Mouse (Mus musculus) left cerebral cortex, postnatal 4 days (tissue): ENCODE measurements around the gene Pla2g5. TPM values are rescaled to one million over a fixed set of nuclear protein-coding genes. Genes with fewer than 3 reads are reported as not detected.
"Not testable (repeated sequence)": the region's sequence is repeated elsewhere in the genome, so short reads cannot be mapped to it uniquely, and the experiment has no call there.

ENCODE experiments used
- DNase-seq: peaks from one replicate; pipeline ENCODE4 v3.0.0-alpha.2; 2022
- intact Hi-C: fragments of 180-260 bp; cut with DNase I; formaldehyde crosslinking; loops from one replicate; pipeline ENCODE4 v1.15.1; 2025
- total RNA-seq, 2 experiments: library from RNA; stranded (reverse); gene quantifications; 2 replicates each; pipeline ENCODE4 v1.2.3; 2021

Pla2g5 gene
- 1 to 10 TPM; 2.4 TPM for total RNA-seq

DNA sequence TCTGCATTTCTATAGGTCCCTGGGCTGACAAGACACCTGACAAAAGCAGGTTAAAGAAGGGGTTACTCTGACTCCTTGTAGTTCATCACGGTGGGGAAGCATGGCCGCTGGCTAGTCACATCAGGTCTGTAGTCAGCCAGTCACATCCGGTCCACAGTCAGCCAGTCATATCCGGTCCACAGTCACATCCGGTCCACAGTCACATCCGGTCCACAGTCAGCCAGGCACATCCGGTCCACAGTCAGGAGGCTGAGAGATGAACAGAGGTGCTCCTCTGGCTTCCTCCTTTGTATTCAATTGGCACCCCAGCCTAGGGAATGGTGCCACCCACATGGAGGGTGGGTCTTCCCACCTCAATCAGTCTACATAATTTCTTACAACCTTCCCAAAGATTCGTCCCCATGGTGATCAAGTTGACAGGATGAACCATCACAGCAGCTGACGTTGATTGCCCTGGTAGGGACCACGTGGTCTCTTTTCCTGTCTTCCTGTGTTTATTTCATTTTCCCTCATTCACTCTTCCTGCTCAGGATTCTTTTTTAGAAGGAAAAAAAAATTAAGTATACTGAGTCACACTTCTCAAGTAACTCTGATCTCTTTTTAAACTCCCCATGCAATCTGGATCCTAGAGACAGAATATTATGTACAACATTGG lies at the start of gene Pla2g5:
Gene Pla2g5, minus strand, starts transcription at position 139 of the 655 bp plus-strand sequence.
- intact Hi-C loops, result no loop called here
- DNase-seq, result no peak

DNA sequence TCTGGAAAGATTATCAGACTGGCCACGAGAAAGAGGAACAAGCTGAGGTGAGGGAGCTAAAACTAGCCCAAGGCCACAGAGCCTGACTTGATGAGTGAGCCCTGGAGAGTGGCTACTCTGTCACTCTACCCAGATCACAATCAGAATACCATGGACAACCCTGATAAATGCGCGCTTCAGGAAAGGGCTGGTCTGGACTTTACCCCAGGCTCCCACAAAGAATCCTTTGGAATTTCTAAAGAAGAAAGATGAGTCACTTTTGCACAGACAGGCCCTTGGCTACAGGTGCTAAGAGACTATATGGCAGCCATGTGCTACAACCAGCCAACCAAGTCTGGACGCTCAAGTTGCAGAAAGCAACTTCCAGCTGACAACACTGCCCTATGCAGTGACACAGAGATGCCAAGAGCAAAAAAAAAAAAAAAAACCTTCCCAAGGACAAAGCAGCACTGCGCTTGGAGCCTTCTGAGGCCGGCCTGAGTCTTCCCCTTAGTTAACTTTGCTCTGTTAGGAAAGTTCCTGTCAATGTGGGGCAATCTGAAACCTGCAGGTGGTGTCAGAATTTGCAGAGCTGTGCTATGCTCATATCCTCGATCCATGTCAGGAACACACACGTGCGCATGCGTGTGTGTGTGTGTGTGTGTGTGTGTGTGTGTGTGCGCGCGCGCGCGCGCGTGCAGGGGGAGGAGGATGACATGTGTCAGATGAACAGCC lies 42.5 kb upstream of the Pla2g5 start:
- DNase-seq, result no peak
- intact Hi-C loops, result no loop called here

DNA sequence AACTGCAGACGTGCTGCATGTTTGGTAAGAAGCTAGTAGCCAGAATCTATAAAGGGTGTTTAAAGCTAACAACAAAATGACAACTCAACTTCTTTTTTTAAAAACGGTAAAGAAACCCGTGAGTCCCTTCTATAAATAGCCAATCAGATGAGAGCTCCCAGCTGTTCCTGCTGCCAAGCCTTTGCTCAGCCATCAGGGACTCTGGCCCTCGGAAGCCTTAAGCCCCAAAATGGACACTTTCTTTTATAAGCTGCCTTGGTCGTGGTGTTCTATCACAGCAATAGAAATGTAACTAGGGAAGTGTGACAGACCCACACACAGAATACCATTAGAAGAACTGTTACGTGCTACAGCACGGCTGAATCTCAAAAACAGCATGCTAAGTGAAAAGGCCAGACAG lies 36.1 kb upstream of the Pla2g5 start:
- no peak for DNase-seq
- intact Hi-C loops, result no loop called here

DNA sequence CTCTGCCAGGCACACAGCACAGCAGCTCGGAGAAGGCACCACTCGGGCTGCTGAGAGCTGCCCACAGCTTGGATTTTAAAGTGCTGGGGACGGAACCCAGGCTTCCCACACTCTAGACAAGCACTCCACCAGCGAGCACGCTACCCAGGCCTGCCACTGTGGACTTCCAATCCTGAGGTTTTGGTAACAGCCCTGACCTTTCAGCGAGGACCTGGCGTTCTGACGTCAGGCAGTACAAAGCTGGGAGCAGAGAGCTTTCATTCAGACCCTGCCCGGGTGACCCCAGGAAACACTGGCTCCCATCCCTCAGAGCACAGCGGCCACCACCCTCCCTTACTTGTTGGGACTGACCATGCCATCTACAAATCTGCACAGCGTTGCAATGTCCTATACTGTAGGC lies 30.5 kb upstream of the Pla2g5 start:
- DNase-seq, intact Hi-C loops: not testable (repeated sequence)

DNA sequence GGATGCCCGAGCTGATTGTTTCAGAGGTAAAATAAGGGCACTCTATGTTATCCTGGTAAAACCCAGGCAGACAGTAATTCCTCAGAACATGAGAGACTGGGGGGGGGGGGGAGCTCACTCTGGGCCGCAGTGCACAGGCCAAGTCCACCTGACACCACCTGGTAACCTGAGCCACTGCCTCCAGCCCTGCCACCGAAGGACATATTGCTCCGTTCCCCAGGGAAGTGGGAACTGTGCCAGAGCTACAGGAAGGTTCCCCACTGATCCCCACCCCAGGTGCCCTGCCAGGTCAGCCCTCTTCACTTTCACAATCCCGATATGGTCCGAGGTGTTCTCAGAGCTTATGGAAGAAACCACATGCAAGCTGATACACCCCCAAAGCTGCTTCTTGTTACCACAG lies 29.4 kb upstream of the Pla2g5 start:
- intact Hi-C loops, result no loop called here
- no peak for DNase-seq

DNA sequence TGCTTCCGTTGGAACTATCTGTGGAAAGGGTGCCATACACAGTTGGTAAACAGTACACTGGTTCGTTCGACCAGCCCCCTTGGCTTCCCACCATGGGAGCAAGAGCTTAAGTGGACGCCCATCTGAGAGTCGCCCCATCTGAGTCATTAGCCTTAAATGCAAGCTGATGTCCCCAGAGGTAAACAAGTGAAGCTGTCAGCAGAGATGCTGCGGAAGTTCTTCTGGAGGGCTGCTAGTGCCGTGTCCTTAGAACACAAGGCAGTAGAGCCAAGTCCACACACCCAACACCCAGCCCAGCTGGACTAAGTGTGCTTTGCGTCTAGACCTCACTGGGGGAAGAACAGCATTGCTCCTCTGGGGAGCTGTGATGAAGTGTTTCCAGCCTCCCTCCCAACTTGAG lies 26.4 kb upstream of the Pla2g5 start:
- intact Hi-C loops, result no loop called here
- no peak for DNase-seq

DNA sequence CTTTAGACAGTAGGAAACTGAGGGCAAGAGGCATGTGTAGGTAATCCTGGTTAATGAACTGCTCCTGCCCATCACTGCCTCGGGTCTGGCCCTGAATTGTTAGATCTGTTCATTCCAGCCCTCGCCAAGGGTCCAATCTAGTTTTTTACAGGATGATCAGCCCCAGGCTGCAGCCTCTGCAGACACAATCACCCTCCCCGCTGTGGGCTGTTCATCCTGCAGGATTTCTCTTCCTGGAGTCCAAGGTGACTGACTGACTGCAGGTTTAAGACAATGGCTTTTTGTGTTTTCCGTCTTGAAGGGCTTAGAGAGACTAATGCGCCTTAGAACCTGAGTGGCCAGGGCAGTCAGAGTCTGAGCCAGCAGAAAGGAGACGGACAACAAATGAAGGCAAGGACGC lies 25.9 kb upstream of the Pla2g5 start:
- DNase-seq, result no peak
- intact Hi-C loops, result no loop called here

DNA sequence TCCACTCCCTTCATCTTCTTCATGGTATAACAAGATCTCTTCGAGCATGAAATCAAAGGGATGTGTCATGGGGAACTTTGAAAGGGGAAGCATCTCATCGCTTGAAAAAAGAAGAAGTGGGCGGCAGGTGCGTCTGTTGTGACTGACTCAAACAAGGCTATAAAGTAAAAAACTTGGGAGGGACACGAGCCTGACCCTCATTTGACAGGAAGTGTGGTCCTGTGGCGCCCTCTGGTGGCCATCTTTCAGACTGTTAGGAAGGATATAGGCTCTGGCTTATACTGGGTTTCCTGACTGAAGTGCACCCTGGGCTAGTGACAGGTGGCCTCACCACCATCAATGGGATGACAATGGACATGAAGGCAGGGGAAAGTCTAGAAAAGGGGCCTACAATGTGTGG lies 21.0 kb upstream of the Pla2g5 start:
- DNase-seq, result peak; percentile 93
- intact Hi-C loops, result no loop called here

DNA sequence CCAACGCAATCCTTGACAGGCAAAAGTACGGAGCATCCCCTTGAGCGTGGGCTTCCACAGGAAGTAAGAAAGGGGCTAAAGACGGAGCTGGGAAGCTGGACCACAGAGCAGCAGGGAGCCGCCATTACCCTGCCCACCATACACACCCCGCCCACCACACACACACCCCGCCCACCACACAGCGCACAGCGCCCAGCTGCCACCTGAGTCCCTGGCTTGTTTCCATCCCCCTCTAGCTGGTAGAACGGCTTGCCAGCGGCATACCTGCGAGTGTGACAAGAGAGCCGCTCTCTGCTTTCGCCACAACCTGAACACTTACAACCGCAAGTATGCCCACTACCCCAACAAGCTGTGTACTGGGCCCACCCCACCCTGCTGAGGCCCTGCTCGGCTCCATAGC lies 18.9 kb upstream of the Pla2g5 start:
- intact Hi-C loops, result no loop called here
- peak; percentile 32 for DNase-seq

DNA sequence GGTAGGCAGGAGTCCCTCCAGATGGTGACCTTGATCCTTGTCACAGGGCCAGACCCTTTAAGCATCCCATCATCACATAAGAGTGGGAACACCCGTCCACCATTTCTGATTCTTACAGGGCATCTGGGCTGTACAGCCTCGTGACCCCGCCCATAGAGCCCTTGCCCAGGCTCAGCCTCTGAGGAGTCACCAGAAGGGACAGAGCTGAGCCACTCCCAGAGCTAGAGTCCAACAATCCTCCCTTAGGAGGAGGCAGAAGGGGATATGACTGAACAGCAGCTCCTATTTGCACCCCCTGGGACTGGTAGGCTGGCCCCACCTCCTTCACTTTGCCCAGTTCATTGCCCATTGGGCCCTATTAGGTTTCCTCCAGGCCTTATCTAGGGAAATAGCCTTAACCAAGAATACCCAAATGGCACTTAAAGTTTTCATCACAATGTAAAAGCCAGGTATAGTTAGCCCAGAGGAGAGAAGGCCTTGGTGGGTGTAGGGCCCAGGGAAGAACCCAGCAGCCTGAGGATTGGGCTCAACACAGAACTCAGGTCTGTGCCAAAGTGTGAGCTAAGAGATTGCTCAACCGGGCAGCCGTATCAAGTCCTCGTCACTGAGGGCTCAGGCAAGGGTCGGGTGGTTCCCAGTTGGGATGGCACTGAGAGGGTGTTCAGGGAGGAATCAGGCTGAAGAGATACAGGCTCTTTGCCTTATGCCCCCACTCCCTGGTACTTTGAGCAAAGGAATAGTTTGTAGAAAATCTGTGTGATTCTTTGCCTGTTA lies 17.7 kb upstream of the Pla2g5 start:
- intact Hi-C loops, result no loop called here
- DNase-seq, result no peak

DNA sequence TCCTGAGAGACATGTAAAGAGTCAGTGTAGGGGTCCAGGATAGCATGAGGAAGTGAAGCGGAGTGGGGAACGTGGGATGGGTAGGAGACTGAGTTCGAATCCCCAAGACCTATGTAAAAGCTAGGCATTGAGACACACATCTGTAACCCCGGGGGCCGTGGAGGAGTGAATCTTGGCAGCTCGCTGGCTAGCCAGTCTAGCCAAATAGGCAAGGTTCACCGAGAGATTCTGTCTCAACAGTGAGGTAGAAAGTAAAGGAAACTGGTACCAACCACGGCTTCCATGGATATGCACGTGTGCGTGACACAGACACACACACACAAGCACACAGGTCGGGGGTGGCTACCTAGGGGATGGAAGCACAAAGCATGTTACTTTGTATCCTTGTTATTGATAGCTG lies 16.5 kb upstream of the Pla2g5 start:
- intact Hi-C loops, result no loop called here
- no peak for DNase-seq

DNA sequence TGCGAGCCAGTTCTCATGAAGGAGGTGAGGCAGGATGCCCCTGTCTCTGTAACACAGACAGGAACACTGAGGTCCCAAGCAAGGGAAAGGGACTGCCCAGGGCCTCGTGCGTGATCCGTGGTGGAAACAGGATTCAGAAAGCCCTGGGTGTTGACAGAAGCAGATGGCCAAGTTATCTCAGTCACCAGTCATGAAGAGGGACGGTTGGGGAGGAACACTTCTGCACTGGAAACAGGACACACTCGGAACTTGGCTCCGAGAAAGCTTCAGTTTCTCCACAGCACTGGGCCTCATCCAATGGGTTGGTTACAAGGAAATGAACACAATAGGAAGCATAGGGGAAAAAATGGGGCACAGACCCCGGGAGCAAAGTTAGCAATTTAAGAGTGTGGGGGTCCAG lies 15.5 kb upstream of the Pla2g5 start:
- no peak for DNase-seq
- intact Hi-C loops, result no loop called here

DNA sequence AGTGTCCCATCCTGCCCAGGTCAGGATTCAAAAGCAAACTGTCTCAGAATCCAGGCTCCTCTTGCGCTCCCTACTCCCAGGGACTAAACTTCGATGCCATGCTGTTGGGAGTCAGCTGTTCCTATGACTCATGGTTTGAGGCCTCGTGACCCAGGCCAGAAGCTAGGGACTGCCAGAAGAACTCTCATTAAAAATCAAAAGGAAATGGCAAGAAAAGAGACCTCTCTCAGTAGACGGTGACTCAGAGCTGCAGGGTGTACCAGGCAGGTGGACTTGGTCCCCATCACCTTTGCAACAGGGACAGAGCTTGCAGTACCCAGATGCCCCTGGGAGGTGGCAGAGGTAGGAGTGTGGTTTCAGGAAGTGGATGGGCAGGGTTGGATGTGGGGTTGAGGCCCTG lies 14.4 kb upstream of the Pla2g5 start, which contains the start of gene Pla2g2e:
Gene Pla2g2e, plus strand, starts transcription at position 212 of the 400 bp plus-strand sequence.
- intact Hi-C loops, result no loop called here
- DNase-seq, result no peak

DNA sequence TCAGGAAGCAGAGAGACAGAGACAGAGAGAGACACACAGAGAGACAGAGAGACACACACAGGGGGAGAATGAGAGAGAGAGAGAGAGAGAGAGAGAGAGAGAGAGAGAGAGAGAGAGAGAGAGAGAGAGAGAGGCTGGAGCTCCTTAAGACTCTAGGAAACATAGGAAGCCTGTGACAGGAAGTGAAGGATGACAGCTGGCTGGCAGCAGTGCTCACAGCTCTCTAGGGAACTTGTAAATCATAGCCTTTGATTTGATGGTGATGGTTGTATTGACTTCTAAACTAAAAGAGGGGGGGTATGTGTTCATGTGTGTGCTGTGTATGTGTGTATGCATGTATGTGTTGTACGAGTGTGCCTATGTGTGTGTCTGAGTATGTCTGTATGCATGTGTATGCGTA lies 12.7 kb upstream of the Pla2g5 start:
- intact Hi-C loops, result no loop called here
- no peak for DNase-seq

DNA sequence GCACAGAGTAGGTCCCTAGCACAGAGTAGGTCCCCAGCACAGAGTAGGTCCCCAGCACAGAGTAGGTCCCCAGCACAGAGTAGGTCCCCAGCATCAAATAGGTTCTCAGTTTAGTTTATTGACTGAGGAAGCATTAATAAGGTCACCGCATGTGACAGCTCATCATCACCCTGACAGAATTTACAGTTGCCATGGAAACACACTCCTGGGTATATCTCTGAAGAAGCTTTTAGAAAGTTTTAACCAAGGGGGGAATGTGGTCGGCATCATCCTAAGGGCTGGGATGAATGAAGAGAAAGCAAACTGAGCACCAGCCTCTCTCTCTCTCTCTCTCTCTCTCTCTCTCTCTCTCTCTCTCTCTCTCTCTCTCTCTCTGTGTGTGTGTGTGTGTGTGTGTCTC lies 12.0 kb upstream of the Pla2g5 start:
- intact Hi-C loops, DNase-seq: not testable (repeated sequence)

DNA sequence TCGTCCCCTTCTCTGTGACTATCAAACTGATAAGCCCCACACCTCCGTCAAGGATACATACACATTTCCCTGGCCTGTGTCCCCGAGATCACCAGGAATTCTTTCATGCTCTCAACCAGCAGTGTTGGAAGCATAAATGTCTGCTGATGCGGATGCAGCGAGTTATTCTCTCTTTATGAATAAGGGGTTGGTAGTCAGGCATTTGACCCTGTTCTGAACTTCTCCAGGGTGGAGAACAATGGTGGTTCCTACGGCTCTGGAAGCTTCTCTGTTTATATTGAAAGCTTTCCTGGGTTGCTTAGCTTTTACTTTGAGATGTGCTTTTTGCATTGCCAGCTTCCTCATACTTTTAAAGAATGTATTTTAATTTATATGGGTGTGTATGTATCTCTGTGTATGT lies 10.6 kb upstream of the Pla2g5 start, which contains the start of gene Gm13030:
Gene Gm13030, minus strand, starts transcription at position 101 of the 400 bp plus-strand sequence.
- intact Hi-C loops, result no loop called here
- no peak for DNase-seq

DNA sequence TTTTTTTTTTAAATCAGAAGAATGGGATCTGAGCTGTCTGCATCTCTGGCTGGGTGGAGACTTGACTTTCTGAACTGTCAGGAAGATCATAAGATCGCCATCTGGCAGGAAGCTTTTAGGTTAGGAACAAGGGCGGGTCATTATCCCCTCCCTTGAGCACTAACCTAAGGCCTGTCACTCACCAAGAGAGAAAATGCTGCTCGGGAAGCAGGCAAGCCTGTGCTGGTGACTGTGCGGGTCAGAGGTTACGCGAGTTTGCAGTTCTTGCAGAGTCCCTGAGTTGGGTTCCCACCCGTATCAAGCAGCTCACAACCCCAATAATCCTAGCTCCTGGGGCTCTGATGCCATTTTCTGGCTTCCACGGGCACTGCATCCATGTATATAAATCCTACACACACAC lies 5.4 kb upstream of the Pla2g5 start:
- DNase-seq, result no peak
- intact Hi-C loops, result no loop called here

DNA sequence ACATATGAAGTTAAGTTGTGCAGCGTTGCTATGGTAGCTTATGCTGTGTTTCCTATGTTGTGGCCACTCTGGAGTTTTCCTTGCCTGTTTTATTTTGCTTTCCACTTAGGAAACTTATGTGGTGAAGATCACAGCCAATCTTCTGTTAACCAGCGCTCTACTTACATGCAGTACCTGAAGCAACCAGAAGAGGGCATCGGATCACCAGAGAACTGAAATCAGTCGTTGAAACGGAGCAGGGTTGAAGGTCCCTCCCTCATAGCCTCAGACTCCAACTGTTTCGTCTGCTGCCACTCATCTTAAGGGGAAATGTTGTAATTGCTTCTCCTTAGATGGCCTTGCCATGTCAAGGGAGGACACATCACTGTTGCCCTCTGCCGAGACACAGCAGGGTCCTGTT lies 3.1 kb upstream of the Pla2g5 start:
- peak; percentile 74 for DNase-seq
- intact Hi-C loops, result no loop called here

DNA sequence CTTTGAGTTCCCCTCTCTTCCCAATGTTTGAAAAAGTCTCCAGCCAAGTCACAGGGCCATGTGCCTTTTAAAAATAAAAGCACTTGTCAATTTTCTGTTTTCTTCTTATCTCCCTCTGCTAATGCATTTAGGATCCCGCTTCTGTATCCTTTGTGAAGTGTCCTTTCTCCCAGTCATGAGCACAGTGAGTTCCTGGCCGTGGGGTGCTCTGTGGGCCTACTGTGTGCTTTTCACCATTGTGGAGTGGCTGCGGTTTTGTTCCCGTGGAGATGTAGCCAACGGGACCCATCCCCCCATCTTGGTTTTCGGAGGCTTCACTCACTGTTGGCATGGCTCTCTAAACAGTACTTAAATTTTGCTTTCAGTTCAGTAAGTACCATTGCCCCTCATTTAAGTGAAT lies 2.7 kb upstream of the Pla2g5 start:
- intact Hi-C loops, result no loop called here
- no peak for DNase-seq

DNA sequence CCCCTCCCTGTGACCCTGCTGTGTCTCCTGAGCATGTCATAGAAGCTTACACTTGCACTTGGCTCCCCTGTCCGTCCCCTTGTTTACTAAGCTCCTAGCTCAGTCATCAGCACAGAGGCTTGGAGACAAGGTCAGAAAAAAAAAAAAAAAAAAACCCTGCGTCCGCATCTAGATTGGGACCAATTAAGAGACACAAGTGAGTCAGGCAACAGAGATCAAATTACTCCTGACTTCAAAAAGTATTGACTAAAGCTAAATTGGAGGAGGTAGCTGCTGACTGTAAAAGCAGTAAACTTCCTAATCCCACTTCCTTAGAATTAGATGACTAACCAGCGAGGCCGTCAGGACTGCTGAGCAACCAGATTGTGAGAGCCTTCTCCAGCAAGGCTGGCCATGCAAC lies 1.8 kb upstream of the Pla2g5 start:
- DNase-seq, result no peak
- intact Hi-C loops, result no loop called here

DNA sequence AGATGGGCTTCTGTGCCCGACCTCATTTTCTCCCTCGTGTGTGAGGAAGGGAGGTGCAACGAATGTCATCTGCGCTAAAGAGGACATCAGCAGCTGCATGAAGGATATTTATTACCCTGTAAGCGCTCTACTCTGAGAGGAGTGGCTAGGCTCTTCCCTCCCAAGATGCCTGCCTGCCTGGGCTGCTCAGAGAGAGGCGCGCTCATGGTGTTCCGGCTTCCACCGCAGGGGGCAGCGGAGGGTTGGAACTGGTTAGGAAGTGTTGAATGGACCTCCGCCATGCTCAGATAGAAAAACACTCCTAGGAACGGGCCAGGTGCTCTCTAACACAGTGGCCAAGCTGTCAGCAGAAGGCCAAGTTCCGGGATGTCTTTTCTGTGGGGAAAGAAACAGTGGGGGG lies 3.6 kb downstream of the Pla2g5 start:
- intact Hi-C loops, result loop anchor here (10.0 kb wide), 1 partner anchor 155 kb away; no protein-coding TSS in a partner anchor
- peak; percentile 90 for DNase-seq

DNA sequence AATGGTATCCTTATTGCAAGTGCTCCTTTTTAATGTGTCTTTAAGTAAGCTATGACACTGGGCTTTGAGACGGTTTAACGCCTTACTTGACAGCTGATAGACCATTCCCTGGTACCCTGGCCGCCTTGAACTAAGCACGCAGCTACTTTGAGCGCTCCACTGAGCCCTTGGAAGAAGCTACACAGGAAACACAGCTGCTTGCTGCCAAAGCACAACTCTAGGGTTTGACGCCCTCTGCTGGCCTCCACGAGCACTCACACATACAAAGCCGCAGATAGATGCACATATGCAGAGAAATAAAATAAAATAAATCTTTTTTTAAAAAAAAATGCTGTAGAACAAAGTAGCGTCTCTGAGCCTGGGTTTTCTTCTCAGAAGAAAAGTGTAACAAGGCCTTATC lies 4.0 kb downstream of the Pla2g5 start:
- intact Hi-C loops, result loop anchor here (10.0 kb wide), 1 partner anchor 154 kb away; no protein-coding TSS in a partner anchor
- peak; percentile 49 for DNase-seq
